Mouse (Mus musculus) frontal cortex, postnatal 10 days (tissue): ENCODE data around the gene Itsn2.
"Not testable (repeated sequence)": the region's sequence is repeated elsewhere in the genome, so short reads cannot be mapped to it uniquely, and the experiment has no call there.

Experiments used
- DNase-seq, 2 experiments: peaks; one replicate each; pipeline ENCODE4 v3.0.0; 2022; ENCODE audit warnings: low spot score in 2 of 2, mixed read lengths in 1 of 2

Itsn2 gene

DNA sequence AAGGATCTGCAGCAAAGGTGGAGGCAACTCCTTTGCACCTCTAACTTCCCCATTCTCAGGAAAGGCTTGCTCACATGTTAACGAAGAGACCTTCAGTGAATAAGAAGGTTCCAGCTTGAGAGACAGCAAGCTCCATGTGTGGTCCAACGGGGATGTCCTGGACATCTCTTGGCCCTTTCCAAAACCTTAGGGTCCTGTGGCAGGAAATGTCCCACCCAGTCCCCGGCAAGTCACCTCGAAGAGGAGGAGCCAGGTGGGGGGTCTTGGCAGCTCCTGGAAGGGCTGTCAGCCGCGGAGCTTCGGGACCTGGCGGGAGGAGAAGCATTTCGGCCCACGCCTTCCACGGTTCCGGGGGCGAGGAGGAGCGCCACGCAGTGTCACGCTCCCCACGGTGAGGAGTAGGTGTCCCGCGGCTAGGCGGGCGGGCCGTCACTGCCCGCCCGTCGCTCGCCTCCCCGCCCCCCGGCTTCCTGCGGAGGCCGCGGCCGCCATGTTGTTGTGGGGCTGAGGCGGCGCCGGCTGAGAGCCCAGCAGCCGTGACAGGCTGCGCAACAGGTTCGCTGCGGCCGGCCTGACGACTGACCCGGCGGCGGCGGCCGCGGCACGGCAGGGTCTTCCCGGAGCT, at the start of gene Itsn2, which contains the start of gene Gm3625:
Gene Itsn2, plus strand, starts transcription at position 98 of the 625 bp plus-strand sequence.
Gene Gm3625, minus strand, starts transcription at position 387 of the 625 bp plus-strand sequence.
- DNase-seq = peak; percentile 23 to 66

DNA sequence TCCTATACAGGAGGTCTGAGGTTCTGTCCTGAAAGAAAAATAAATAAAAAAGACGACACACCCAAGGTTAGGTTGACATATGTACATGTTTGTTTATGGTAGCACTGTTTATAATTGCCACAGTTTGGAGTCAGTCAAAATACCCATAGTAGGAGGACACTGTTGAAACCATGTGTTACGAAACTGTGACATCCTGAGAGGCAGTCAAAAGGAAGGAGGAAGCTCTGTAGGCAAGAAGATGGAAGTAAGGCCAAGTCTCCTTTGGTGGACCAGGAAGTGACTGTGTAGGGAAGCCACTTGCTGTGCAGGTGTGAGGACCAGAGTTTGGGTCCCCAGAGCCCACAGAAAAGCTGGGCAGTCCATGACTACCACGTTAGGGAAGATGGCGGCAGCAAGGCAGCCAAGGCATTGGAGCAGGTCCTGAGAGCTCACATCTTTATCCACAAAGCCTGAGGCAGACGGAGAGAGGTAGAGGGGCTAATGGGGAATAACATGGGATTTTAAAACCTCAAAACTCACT, 48.0 kb upstream of the Itsn2 start:
- DNase-seq = no peak

DNA sequence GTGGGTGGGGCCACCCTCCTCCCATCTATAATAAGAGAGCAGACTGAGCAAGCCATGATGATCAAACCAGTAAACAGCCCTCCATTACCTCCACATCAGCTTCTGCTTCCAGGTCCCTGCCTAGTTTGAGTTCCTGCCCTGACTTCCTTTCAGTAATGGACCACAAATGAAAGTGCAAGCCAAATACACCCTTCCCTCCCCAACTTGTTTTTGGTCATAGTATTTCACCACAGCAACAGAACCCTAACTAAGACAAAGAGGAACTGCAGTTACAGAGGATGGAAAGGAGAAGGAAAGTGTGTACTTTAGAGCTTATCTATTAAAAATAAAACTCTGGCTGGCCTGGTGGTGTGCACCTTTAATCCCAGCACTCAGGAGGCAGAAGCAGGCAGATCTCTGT, 47.0 kb upstream of the Itsn2 start:
- no peak for DNase-seq

DNA sequence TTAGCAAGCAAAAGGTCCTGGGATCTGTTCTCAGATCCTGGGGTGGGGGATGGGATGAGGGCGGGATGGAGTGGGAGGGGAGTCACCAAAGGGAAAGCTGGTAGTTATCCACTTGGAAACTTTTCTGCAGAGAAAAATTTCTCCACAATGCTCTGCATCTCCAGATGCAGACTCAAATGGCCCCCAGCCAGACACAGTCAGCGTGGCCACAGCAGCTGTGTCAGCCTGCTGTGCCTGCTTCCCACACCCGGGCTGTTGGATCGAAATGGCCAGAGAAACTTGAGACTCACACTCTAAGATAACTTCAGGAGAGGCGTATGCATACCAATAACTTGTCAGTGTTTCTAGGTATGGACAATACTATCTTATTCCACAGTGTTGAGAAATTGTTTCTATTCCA, 45.9 kb upstream of the Itsn2 start:
- no peak for DNase-seq

DNA sequence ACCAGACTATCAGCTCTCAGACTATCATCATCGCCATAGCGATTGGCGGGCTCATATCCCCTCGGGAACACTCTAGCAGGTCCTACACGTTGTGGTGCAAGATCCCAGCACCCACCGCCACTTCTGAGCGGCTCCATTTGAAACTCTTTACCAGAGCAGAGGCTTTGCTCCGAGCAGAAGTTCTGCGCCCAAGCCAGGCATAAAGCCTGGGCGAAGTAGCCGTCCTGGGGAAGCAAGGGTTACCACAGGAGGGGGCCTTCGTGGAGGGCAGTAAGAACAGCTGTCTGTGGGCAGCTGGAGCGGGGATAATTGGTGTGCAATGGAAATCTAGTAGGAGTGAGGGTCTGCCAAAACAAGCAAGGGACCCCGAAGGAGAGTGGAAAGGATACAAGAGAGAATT, 44.9 kb upstream of the Itsn2 start:
- no peak for DNase-seq

DNA sequence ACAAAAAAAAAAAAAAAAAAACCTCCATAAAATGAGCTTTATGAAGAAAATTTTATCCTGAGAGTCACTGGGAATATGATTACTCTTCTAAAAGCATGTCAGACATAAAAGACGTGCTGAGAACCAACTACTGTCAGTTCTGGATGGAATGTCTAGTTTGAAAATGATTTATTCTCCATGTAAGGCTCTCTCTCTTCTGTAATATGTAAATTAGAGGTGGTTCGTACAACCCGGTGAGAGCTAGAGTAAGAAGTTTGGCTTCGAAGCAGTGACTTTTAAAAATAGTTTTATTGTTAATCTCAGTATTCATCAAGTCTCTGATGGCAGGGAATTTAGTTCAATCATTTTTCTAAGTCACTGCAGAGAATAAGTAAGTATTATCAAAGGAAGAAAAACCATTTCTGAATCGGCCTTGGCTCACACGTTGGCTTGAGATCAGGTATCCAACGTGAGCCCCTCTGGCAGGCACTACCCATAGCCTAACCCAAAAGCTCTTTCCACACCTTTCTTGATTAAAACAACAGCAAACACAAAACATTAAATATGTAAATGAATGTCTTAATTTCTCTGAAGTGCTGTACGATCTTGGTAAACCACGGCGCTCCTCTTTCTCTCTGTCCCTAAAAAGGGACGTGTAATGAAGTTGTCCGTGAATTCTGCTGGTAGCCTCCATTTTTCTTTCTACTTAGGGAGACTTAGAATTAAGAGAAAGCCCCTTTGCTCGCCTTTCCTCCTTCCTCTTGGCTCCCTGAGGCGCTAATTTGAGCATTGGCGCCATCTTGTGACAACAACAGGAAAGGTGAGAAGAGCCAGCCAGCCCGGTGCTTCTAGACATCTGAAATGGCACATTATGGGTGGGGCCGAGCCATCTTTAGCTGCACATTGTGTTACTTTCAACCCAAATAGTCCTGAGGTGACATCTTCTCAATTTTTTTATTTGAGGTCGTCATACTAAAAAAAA, 44.1 kb upstream of the Itsn2 start:
- peak; percentile 42 to 77 for DNase-seq

DNA sequence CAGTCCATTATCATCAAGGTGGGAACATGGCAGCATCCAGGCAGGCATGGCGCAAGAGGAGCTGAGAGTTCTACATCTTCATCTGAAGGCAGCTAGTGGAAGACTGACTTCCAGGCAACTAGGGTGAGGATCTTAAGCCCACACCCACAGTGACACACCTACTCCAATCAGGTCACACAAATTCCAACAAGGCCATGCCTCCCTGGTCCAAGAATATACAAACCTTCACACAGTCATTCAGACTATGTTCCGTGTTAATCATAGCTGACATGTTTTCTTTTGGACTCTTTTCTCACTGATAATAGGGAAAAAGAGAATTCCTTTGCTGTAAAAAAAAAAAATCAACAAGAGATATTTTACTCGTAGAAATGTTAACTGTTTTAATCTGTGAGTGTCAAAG, 38.7 kb upstream of the Itsn2 start:
- DNase-seq = not testable (repeated sequence)

DNA sequence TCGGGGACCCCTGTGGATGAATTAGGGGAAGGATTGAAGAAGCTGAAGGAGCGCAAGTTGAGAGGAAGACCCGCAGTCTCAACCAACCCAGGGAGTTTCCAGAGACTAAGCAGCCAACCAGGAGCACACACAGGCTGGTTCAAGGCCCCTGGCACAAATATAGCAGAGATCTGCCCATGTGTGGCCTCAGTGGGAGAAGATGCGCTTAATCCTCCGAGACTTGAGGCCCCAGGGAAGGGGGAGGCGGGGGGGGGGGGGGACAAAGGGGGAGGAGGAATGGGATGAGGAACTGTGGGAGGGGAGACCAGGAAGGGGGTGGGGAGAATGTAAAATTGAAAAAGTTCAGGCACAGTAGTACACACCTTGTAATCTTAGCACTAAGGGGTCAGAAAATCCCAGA, 37.0 kb upstream of the Itsn2 start:
- DNase-seq = no peak

DNA sequence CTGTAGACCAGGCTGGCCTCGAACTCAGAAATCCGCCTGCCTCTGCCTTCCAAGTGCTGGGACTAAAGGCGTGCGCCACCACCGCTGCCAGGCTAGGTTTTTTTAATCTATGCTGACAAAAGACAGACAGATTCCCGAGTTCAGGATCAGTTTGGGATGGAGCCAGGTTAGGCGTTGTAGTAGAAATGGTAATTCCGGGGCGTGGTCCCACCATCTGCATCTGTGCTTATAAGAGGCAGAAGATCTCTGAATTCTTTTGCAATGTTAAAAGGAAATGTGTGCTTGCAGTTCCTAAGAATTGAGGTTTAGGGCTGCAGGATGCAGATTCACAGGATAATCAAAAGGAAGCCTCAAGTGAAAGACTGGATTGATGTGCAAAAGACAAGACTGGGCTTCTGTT, 35.5 kb upstream of the Itsn2 start:
- DNase-seq = no peak

DNA sequence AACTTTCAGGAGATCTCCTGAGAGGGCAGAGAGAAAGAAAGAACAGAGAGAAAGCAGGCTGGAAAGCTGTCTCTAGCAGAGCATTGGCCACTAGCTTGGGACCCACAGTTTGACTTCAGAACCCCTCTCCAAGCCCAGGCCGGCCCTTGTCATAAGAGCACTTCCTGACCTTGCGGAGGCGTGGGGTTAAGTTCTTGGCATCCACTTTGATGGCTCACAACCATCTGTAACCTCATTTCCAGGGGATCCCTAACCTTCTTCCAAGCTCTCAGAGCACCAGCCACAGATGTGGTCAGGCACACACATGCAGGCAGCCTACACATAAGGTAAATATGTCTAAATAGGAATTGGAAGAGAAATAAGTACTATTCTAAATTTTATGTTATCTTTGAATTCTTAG, 35.0 kb upstream of the Itsn2 start:
- DNase-seq = no peak

DNA sequence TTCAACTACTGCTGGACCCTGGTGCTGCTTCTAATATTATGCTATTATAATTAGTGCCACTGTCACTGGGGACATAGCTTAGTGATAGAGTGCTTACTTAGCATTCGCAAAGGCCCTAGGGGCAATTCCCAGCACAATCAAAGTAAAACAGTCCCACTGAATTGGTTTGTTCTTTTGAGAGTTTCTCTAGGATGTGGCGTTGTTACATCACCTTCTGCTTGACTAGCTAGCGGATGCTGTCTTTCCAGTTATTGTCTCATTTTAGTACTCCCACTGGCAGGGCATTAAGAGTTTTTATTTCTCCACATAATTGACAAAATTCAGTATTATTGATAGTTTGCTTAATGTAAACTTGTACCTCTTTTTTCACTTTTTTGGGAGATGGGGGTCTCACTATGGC, 34.4 kb upstream of the Itsn2 start:
- no peak for DNase-seq

DNA sequence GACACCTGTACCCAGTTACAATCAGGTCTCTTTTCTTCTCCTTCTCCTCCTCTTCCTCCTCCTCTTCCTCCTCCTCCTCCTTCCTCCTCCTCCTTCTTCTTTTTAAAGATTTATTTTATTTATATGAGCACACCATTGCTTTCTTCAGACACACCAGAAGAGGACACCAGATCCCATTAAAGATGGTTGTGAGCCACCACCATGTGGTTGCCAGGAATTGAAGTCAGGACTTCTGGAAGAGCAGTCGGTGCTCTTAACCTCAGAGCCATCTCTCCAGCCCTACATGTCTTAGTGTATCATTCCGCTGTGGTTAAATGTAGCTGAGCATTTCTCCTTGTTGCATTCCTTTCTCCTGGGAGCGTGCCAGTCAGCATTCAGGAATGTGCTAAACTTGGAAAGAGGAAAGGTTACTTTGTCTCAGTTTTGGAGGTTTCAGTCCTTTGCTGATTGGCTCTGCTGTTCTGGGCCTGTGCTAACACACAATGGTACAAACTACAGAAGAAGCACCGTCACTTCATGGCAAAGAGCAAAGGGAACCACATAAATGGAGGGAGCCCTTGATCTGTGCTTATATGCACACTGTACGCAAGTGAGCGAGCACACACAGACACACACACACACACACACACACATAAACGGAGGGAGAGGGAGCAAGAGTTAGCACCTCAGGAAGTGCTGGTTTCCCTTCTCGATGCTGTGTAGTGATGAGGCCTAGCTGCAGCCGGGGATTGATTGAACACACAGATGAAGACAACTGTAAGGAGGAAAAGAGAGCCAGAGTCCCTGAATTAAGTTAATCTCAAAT, 33.8 kb upstream of the Itsn2 start:
- no peak for DNase-seq

DNA sequence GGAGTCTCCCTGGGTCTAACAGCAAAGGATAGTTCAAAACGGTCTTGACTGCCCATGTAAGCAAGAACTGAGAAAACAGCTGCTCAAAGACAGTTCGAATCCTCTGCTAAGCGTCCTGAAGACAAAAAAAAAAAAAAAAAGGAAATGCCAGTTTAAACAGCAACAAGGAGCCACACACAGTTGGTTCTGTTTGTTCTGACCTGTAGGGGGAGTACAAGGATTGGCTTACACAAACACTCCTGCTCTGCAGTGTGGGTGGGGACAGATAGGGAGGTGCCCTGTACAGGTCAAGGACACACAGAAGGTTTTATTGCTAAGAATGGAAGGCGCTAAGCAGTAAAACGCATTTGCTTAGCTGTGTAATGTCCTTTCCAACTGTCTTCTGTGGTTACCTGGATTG, 20.6 kb upstream of the Itsn2 start:
- DNase-seq = no peak

DNA sequence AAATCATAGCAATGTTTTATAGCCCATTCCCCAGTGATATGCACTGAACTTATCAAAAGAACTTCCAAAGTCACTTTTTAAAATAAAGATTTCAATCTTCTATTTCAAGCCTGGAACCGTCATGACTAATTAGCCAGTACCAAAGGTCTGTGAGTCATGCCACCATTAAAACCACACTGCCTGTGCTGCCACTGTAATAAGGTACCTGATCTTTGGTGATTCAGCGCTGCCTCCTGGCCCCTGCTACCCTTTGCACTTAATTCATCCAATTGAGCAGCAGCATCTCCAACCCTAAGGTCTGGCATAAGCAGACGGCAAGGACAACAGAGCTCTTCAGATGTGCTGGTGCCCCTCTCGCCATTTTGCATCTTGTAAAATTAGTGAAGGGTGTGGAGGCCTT, 18.4 kb upstream of the Itsn2 start:
- DNase-seq = no peak

DNA sequence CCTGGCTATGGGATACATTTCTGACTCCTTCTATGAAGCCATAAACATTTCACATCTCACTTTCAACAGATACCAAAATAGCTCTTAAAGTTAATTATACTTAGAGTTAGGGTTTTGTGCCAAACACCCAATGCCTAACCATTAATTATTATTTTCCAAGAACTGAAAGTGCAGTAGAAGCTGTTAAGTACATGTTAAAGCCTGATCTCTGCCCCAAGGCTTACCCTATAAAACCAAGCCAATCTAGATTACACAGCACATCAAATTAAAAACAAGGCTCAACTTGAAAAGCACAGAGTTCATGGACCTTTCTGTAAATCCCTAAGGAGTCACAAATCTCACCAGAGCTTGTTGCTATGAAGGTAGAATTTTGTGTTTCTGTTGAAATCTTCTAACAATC, 10.1 kb upstream of the Itsn2 start:
- no peak for DNase-seq

DNA sequence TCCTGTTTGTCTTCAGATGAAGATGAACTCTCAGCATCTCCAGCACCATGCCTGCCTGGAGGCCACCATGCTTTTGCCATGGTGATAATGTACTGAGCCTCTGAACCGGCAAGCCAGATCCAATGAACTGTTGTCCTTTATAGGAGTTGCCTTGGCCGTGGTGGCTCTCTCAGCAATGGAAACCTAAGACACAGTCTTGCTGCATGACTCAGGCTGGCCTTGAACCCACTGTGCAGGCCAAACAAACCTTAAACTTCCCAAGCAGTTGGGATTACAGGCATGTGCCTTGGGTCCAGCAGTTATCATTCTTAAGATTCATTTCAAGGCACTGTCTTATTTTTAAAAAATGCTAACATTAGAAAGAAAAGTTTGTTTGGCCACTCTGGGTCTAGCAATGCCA, 4.6 kb upstream of the Itsn2 start:
- DNase-seq = no peak

DNA sequence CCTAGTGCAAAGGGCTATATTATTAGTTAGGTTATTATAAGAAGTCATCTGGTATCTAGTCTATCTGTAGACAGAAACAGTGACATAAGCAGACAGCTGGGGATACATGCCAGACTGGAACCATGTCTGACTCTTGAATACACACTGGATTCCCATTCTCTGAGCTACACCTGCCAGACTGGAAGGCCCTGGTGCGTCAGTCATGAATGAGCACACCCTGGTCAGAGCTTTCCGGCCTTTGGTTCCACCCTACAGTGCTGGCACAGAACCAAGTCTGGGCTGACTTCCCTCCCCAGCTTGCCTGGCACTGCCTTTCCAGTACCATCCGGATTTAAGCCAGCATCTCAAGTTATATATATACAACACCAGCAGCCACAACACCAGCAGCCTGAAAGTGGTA, 3.8 kb upstream of the Itsn2 start:
- no peak for DNase-seq

DNA sequence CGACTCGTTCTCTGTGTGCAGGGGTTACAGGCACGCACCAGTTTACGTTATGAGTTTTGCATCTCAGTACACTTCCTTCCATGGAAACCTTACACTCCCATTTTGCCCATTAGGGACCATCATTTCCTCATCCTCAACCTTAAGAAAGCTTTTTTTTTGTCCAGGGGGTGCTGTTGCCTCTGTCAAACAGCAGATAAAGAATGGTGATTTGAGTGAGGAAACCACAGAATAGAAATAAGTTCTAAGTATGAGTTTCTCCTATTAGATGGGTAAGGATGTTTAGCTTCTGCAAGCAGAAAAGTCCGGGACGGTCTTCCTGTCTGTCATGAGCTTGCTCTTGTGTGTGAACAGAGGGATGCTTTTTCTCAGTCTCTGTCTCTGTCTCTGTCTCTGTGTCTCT, 413 bp upstream of the Itsn2 start:
- DNase-seq = no peak

DNA sequence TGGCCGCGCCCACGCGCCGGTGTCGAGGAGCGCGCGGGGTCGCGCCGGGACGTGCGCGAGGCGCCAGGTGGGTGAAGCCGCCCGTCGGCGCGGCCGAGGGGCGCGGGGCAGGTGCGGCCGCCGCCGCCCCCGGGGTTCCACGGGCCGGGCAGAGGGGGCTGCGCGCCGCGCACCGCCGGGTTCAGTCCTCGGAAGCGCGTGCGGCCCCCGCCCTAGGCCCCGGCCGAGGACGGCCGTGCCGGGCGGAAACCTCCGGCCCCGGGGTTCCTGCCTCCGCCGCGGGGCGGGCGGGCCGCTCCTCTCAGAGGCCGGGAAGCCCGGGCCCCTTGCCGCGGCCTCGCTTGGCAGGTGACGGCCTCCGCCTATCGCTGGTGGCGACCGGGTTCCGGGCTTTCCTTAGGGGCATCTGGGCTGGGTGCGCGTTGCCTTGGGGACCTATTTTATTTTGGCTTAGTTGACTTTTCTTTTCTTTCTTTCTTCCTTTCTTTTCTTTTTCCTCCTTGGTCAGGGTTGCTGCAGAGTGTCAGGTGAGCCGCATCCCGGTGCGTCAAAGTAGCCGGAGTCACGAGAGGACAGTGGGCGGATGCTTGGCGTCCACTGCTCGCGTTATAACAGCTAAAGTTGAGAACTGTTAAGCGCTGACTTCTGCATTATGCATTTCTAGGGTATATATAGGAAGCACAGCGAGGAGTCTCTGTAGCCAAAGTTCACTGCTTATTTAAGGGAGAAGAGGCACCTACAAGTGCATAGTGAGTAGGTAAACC, 910 bp downstream of the Itsn2 start:
- DNase-seq = peak in 1 of 2 experiments; percentile 32

DNA sequence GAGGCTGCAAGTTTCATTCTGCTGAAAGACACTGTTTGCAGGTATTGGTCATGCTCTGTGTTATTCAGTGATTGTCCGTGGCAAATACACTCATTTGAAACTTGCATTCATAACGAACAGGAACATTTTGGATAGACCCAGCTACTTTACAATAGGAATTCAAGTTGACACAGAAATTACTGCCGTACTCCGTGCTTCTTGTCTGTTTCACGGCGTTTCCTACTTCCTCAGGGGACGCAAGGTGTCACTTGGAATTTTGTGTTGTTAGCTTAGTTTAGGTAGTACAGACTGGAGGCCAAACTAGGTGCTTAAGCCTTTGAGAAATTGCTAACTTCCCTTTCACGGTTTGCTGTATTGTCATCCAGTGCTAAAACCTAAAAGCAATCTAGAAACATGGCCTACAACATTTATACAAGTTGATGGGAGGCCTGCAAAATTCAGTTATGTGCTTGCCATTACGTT, 1.5 kb downstream of the Itsn2 start:
- no peak for DNase-seq

DNA sequence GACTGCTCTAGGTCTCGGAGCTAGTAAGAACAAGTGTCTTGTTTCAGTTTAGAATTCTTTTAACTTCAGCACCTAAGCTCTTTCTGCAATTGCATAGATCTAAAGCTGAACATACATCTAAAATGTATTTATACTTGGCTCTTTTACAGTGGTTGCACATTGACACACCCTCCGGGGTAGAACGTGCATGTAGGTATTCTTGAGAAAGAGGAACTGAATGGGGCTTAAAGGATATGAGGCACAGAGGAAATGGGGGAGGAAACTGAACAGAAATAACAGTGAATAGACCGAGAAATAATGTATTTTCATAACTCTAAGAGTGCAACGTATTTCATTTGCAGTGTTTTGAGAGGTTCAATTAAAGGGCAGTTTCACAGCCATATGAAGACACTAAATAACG, 2.6 kb downstream of the Itsn2 start:
- no peak for DNase-seq
